Mouse (Mus musculus) gastrocnemius, postnatal 14 days (tissue): Measurements from ENCODE around the gene Patz1. TPM values are rescaled to one million over a fixed set of nuclear protein-coding genes. Genes with fewer than 3 reads are reported as not detected.

ENCODE experiments used
- DNase-seq: peaks from one replicate; pipeline ENCODE4 v3.0.0; 2021; ENCODE audit warnings: mixed read lengths
- intact Hi-C: fragments of 180-260 bp; cut with DNase I; formaldehyde crosslinking; loops from one replicate; pipeline ENCODE4 v1.15.1; 2025; ENCODE audit warnings: low total_unique reads
- long read RNA-seq, 2 experiments: library from polyadenylated mRNA; stranded (forward); transcript quantifications; one replicate each; pipeline ENCODE4 v2.0.0; 2021
- total RNA-seq, 2 experiments: library from RNA; stranded (reverse); gene quantifications; 2 replicates each; pipeline ENCODE4 v1.2.3; 2021

Gene Patz1
- total RNA-seq, result 10 to 100 TPM; 11.8 to 12.8 TPM
- long read RNA-seq, experiment 1, partial matches to known transcripts, result 0 of 10 reads
- long read RNA-seq, experiment 1, other reads (novel, unspliced or antisense), result 1 of 10 reads
- long read RNA-seq, experiment 2, partial matches to known transcripts, result 0 of 8 reads
- long read RNA-seq, experiment 2, other reads (novel, unspliced or antisense), result 0 of 8 reads

GRCm38 (mm10) chr11:3288521-3289301, at the start of gene Patz1:
TSS of gene Patz1 (plus strand) at chr11:3288874.
- peak; percentile 47 for DNase-seq
- intact Hi-C loops, result no loop called here

- no peak for DNase-seq
- intact Hi-C loops, result no loop called here
These were observed 46.3 kb upstream of the Patz1 start for GRCm38 (mm10) chr11:3242395-3242794.

DNA sequence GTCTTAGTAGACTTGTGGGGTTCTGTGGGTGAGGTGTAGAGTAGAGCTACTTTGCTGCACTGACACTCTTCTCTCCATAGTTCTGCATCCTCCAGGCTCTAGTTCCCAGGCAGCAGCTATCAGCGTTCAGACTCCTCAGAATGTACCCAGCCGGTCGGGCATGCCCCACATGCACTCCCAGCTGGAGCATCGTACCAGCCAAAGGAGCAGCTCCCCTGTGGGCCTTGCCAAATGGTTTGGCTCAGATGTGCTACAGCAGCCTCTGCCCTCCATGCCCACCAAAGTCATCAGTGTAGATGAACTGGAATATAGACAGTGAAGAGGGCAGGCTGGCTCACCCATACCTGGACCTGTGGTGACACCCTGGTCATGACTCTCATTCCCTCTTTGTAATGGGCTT, 44.9 kb upstream of the Patz1 start:
- intact Hi-C loops, result no loop called here
- DNase-seq, result no peak

- intact Hi-C loops, result no loop called here
- DNase-seq, result no peak
These were observed 41.3 kb upstream of the Patz1 start for GRCm38 (mm10) chr11:3247387-3247786.

GRCm38 (mm10) chr11:3259537-3259936, 29.1 kb upstream of the Patz1 start:
- no peak for DNase-seq
- intact Hi-C loops, result no loop called here

- intact Hi-C loops, result no loop called here
- no peak for DNase-seq
These were observed 23.2 kb upstream of the Patz1 start for GRCm38 (mm10) chr11:3265291-3266078.

GRCm38 (mm10) chr11:3266079-3266685, 22.5 kb upstream of the Patz1 start, which contains the start of gene Drg1:
TSS of gene Drg1 (minus strand) at chr11:3266415.
- intact Hi-C loops, result no loop called here
- DNase-seq, result peak; percentile 97

- no peak for DNase-seq
- intact Hi-C loops, result no loop called here
These were observed 21.5 kb upstream of the Patz1 start for GRCm38 (mm10) chr11:3267133-3267532.

GRCm38 (mm10) chr11:3269241-3269640, 19.4 kb upstream of the Patz1 start:
- intact Hi-C loops, result no loop called here
- no peak for DNase-seq

GRCm38 (mm10) chr11:3278351-3278750, 10.3 kb upstream of the Patz1 start:
- no peak for DNase-seq
- intact Hi-C loops, result no loop called here

GRCm38 (mm10) chr11:3279729-3280128, 8.9 kb upstream of the Patz1 start:
- intact Hi-C loops, result no loop called here

DNA sequence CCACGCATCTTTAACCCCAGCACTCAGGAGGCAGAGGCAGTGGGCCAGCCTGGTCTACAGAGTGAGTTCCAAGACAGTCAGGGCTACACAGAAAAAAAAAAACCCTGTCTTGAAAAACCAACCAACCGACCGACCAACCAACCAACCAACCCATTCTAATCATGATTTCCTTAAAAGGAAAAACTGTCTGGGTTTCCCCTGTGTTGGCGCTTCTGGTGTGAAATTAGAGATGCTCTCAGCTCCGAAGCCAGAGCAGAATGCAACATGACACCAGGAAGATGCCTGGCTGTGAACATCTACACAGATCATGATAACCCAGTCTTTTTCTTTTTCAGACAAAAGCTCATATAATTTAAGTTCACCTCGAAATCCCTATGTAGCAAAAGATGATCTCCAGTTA, 5.8 kb upstream of the Patz1 start:
- intact Hi-C loops, result no loop called here
- no peak for DNase-seq

More at GRCm38 (mm10) chr11:3279729-3280128, 8.9 kb upstream of the Patz1 start:
- no peak for DNase-seq

DNA sequence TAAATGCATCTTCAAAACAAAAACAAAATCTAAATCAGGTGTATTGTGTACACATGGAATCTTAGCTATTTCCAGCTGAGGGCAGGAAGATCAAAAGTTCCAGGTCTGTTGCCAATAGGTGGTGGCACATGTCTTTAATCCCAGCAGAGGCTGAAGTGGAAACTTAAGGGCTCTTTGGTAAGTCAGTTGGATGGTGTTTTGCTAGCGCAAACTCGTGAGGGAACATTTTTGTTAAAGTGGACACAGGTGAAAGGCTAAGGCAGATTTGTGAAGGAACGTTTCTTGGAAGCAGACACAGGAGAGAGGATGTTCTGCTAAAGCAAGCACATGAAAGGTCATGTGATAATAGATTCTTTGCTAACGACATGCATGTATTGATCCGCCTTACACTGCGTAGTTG, 5.0 kb upstream of the Patz1 start:
- no peak for DNase-seq
- intact Hi-C loops, result no loop called here

GRCm38 (mm10) chr11:3285940-3286339, 2.7 kb upstream of the Patz1 start:
- intact Hi-C loops, result no loop called here
- DNase-seq, result no peak

DNA sequence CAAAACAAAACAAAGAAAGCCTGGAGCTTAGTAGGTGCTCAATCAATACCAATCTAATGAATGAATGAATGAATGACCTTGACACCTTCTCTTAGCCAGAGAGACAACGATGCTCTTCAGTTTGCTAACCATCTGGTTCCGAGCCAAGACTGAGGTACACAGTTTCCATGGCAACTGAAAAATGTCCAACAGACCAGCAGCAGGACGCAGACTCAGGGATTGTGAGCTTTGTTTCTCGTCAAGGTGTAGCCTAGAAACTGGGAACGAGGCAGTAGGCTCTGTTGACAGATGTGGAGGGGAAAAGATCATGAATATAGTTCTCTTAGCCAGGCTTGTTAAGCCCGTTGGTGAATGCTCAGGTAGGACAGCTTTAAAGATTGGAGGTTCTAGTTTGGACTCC, 1.5 kb upstream of the Patz1 start:
- no peak for DNase-seq
- intact Hi-C loops, result no loop called here

- DNase-seq, result no peak
- intact Hi-C loops, result no loop called here
These were observed 753 bp upstream of the Patz1 start for GRCm38 (mm10) chr11:3287921-3288320.

DNA sequence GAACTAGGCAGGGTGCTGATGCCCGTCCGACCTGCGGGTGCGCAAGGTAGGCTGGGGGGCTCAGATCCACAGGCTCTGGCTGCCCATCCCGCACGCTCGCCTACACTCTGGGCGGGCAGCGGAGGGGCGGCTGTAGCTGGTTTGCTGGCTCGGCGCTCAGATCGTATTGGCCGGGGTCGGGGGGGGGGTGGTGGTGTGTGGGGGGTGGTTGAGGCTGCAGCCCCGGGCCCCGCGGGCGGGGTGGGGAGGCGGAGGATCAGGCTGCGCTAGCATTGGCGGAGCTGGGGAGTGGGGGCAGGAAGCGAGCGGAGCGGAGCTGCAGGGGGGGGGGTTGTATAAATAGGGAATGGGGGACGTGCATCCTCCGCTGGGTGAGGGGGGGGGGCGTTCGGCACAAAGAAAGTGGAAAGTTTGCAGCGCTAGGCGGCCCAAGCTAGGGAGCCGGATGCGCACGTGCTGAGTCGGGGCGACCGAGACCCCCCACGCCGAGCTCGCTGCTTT, 678 bp downstream of the Patz1 start:
- intact Hi-C loops, result no loop called here
- peak; percentile 81 for DNase-seq

DNA sequence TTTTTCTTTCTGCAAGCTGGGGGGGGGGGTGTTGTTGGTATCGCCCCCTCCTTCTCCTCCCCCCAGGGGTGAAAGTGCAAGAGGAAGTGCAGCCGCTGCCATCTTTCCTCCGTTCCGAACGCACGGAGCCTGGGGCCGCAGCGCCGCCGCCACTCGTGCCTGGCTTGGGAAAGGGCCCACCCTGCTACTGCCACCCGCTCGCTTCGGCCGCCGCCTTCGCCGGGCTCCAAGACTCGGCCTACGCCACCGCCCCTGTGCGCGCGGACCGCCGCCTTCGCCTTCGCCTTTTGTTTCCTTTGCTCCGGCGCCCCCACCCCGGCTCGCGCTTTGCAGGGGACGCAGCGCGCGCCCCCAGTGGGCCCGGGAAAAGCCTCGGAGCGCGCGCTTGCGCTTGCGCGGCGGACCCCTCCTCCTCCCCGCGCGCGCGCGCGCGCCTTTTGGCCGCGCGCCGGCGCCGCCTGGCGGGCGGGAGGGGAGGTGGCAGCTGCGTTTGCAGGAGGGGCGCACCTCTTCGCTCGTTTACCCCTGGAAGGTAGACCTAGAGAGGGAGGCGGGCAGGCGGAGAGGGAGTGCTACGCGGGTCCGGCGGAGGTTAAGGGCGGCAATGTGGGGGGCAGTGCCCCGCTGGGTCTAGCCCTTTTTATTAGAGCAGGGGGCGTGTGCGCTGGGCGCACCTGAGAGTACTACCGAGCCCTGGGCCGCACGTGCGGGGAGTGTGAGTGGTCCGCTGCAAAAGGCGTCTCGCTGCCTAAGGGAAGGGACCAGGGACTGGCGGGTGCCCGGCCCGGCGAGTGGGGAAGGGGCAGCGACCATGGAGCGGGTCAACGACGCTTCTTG, 1.3 kb downstream of the Patz1 start:
- DNase-seq, result peak; percentile 80

More for the DNA sequence above, 1.3 kb downstream of the Patz1 start:
- intact Hi-C loops, result no loop called here
